Mouse (Mus musculus): ENCODE results near the gene Morf4l2. TPM values are rescaled to one million over a fixed set of nuclear protein-coding genes. Genes with fewer than 3 reads are reported as not detected.

Morf4l2 gene
- polyA plus RNA-seq (2016; fragmentation: Nextera tagmentation; extraction: Ambion mirVana), result 448 and 541 TPM in 2 replicates

DNA sequence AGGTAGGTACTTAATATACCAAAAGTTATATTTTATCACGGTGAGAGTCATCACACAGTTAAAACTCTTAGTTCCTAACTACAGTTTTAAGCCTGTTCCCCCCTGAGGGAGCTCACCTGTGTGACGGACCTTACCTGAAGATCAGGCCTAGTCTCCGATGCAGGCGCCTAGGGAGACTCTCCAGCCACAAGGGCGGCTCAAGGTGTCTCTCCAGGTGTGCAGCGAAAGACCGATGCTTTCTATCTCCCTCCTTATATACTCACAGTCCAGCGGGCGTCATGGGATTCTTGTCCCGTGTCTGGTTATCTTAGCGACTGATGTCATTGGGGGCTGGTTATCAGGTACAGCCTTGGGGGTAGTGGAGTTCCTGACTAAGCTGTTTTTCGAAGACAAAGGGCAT lies at the start of gene Morf4l2:
Gene Morf4l2 (minus strand): TSS at position 232 of the 400 bp plus-strand sequence.
- 78% methylated on average over 12 of the region's 12 CpGs for WGBS
- peak within 1 kb of the TSS; percentile 89 for H3K27ac ChIP-seq
- H3K4me1 ChIP-seq, result no peaks in the 10 kb centered on the region
- no peaks in the 10 kb centered on the region for H3K9me3 ChIP-seq
- no peaks in the 10 kb centered on the region for H3K27me3 ChIP-seq (ENCODE audit: insufficient read depth, poor library complexity, severe bottlenecking)
- no peak for DNase-seq (ENCODE audit: low spot score)
- peak within 1 kb of the TSS; percentile 60 for H3K4me3 ChIP-seq
- peaks cover 7% of the 10 kb centered on the region; the same call in 1 of the 2 replicates for H3K36me3 ChIP-seq

DNA sequence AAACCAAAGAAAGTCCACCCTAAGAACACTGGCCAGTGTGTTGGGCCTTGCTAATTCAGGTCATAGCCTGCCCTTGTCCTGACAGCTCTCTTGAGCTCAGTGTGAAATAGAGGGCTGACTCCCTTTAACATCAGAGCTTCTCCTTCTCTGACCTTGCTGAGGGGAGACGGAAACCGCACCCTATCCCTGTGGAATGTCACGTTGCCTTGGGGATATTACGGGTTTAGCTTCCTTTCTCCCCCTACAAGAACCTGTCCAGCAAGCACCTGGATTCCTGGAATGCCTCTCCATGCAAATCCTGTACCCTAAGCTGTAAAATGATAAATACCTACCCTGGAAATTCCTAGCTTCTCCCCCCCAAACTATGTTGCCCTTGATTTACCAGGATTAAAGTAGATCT lies 46.0 kb upstream of the Morf4l2 start:
- Histone ChIP-seq H3K27me3 (ENCODE audit: insufficient read depth, poor library complexity, severe bottlenecking) (no peaks in the 10 kb centered on the region), H3K27ac (no peak overlapping the region), H3K9me3 (no peaks in the 10 kb centered on the region), H3K36me3 (0 out of 2 replicates have a peak, but pooled peaks cover 3% of the 10 kb centered on the region), H3K4me3 (no peak overlapping the region), H3K4me1 (no peaks in the 10 kb centered on the region)
- no peak for DNase-seq (ENCODE audit: low spot score)
- 71% methylated on average over 4 of the region's 4 CpGs for WGBS

DNA sequence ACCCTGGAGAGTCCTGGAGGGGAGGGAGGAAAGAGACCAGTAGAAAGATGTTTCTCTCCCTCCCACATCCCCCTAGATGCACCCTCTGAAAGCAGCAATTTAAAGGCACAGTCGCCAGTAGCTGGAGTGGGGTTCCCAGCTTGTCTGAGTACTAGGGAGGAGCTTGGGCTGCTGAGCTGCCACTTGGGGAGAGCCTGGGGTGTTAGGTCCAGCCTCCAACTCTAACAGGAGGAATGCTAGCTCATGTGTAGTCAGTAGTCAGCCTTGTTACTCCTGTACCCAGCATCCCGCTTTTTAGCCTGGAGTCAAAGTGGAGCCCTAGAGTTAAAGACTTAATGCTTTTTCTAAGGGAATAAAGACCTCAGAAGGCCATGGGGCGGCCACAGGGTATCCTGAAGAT lies 36.6 kb upstream of the Morf4l2 start, which contains the start of gene Glra4:
Gene Glra4 (minus strand): TSS at position 101 of the 400 bp plus-strand sequence.
- Histone ChIP-seq H3K27me3 (ENCODE audit: insufficient read depth, poor library complexity, severe bottlenecking) (peaks cover 12% of the 10 kb centered on the region; the same call in 1 of the 2 replicates), H3K27ac (no peak within 1 kb of the TSS), H3K36me3 (peaks cover 3% of the 10 kb centered on the region; the same call in 1 of the 2 replicates)

DNA sequence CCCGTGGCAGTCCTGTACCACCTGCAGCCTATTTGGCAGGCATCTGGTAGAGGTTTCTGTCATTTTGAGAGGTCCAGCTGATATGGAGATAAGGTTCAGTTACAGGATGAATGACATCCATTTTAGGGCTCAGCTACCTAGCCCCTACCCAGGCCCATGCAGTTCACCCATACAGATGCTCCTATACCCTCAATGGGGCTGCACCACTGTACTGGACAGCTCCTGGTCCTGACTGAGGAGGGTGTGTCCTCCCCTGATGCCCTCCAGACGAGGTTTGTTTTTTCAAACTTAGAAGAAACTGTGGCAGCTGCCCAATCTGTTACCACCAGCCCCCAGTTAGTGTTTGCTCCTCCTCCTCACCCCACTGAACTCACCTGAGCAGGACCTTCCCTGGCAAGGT lies 35.8 kb upstream of the Morf4l2 start:
- no peaks in the 10 kb centered on the region for H3K4me1 ChIP-seq
- H3K27me3 ChIP-seq (ENCODE audit: insufficient read depth, poor library complexity, severe bottlenecking), result peaks cover 12% of the 10 kb centered on the region; the same call in 1 of the 2 replicates
- H3K36me3 ChIP-seq, result peaks cover 3% of the 10 kb centered on the region; the same call in 1 of the 2 replicates
- no peak overlapping the region for H3K4me3 ChIP-seq
- 57% methylated on average over 2 of the region's 2 CpGs for WGBS
- no peaks in the 10 kb centered on the region for H3K9me3 ChIP-seq
- no peak overlapping the region for H3K27ac ChIP-seq
- no peak for DNase-seq (ENCODE audit: low spot score)

More for the DNA sequence above, 36.6 kb upstream of the Morf4l2 start, which contains the start of gene Glra4:
- WGBS, result 69% methylated on average over 3 of the region's 3 CpGs
- Histone ChIP-seq H3K4me3 (no peak within 1 kb of the TSS), H3K9me3 (no peaks in the 10 kb centered on the region), H3K4me1 (no peaks in the 10 kb centered on the region)
- no peak for DNase-seq (ENCODE audit: low spot score)

DNA sequence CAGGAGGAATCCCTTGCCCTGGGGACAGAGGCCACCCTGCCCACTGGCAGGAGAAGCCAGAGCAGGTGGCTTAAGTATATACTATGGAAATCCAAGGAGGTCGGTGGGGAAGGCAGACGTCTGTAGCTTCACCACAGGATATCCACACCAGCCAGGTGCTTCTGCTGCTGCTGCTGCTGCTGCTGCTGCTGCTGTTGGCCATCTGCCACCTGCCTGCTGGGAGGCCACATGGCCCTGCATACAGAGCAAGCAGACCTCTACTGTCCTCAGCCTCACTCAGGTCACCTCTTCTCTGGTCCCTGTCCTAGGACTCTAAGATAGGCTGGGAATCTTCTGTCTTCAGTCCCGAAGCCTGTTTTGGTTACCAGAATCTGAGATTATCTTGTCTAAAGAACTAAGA lies 34.6 kb upstream of the Morf4l2 start:
- Histone ChIP-seq H3K4me1 (no peaks in the 10 kb centered on the region), H3K27me3 (ENCODE audit: insufficient read depth, poor library complexity, severe bottlenecking) (peaks cover 12% of the 10 kb centered on the region; the same call in 1 of the 2 replicates), H3K4me3 (no peak overlapping the region), H3K27ac (no peak overlapping the region), H3K36me3 (peaks cover 3% of the 10 kb centered on the region; the same call in 1 of the 2 replicates), H3K9me3 (no peaks in the 10 kb centered on the region)
- 70% methylated on average over 3 of the region's 3 CpGs for WGBS
- DNase-seq (ENCODE audit: low spot score), result no peak

DNA sequence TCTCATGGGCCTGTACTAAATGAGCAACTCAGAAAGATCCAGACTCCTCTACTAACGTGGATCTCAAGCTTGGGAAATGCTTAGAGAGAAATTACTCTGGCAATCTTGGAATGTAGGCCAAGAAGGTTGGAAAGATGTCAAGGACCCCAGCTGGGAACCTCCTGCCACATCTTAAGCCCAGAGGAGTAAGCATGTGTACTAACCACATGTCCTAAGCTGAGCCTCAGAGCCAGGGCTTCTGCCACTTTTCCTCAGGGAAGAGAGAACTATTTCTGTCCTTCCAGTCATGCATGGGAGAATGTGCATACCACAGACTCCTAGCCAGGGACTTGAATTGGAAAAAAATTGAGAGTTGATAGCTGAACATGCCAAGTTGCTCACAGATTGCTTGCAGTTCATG lies 29.5 kb upstream of the Morf4l2 start:
- Histone ChIP-seq H3K27ac (no peak overlapping the region), H3K9me3 (no peaks in the 10 kb centered on the region), H3K36me3 (peaks cover 2% of the 10 kb centered on the region; the same call in 1 of the 2 replicates), H3K27me3 (ENCODE audit: insufficient read depth, poor library complexity, severe bottlenecking) (no peaks in the 10 kb centered on the region), H3K4me1 (no peaks in the 10 kb centered on the region), H3K4me3 (no peak overlapping the region)
- WGBS, result 82% methylated on average over 1 of the region's 1 CpGs
- DNase-seq (ENCODE audit: low spot score), result no peak

DNA sequence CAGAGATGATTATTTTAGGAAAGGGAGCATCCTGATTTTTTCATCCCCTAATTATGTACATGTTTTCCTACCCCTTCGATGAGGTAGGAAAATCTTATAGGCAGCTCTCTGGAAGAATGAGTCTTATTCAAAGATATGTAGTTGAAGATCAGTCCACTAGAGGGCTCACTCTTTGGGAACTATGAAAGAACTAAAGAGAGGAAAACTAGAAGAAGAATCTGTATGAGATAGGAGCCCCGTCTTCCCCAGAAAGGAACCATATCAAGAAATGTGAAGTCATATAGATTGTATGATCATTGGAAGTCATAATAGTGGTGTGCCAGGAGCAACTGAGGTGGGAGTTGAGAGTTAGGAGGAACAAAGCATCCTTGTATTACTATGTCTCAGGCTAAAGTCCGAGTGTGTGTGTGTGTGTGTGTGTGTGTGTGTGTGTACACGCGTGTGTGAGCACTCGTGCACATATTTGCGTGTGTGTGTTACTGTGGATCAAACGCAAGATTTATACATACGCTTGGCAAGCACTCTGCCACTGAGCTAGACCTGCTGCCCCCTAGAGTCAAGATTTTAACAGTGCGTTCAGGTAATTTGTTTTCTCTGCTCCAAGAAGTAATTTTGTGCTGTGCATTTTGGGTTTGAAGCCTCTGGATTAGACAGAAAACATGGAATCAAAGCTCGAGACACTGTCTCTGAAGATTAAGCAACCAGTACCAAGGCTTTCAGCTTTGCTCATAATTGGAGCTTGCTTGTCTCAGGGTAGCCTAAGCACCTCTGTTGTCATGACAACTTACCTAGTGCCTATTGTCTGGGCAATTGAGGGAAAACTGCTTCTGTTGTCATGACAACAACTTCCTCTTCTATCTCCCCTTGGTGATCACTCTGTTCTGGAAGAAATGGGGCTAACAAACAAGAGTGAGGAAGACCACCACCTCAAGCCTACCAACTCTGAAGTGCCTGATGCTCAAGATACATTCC lies 17.9 kb upstream of the Morf4l2 start:
- 77% methylated on average over 11 of the region's 11 CpGs for WGBS
- Histone ChIP-seq H3K27me3 (ENCODE audit: insufficient read depth, poor library complexity, severe bottlenecking) (no peaks in the 10 kb centered on the region), H3K27ac (no peak overlapping the region), H3K4me1 (no peaks in the 10 kb centered on the region), H3K4me3 (no peak overlapping the region), H3K9me3 (no peaks in the 10 kb centered on the region), H3K36me3 (0 out of 2 replicates have a peak, but pooled peaks cover 4% of the 10 kb centered on the region)
- no peak for DNase-seq (ENCODE audit: low spot score)

DNA sequence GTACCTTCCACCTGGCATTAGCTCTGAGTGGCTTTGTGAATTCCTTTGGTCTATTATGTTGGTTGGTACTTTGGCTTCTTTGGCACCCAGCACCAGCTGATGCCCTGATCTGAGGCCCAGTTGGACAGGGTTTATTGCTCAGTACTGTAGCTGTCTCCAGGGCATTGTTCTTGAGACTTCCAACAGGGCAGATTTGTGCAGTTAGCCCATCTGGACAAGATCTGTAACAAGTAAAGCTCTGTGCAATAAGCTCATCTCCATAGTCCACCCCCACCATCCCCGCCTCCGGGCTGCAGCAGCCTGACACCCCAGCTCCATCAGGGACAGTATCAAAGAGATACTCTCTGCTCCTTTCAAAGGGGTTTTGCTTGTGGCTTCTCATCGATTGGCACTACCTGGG lies 12.0 kb upstream of the Morf4l2 start:
- Histone ChIP-seq H3K27me3 (ENCODE audit: insufficient read depth, poor library complexity, severe bottlenecking) (no peaks in the 10 kb centered on the region), H3K36me3 (0 out of 2 replicates have a peak, but pooled peaks cover 2% of the 10 kb centered on the region), H3K4me1 (no peaks in the 10 kb centered on the region), H3K27ac (no peak overlapping the region), H3K4me3 (no peak overlapping the region), H3K9me3 (no peaks in the 10 kb centered on the region)
- 85% methylated on average over 3 of the region's 3 CpGs for WGBS
- DNase-seq (ENCODE audit: low spot score), result no peak

DNA sequence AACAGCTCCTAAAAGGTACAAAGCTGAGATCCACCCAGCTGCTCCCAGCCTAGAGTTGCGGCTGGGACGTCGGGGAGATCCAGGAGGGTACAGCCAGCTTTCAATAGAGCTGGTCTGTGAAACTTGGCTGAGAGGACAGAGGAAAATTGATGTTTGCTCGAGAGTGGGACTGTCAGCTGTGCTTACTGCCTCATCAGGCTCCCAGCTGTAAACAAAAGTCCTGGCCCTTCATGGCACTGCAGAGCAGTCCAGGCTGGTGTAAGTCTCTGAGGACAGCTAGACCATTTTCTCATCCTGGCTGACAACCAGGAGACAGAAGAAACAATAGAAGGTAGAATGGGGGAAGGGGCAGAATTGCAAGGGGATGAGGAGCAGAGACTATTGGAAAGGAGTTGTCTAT lies 5.8 kb upstream of the Morf4l2 start:
- Histone ChIP-seq H3K4me3 (no peak overlapping the region), H3K27ac (no peak overlapping the region), H3K36me3 (no peaks in the 10 kb centered on the region), H3K4me1 (no peaks in the 10 kb centered on the region), H3K27me3 (ENCODE audit: insufficient read depth, poor library complexity, severe bottlenecking) (no peaks in the 10 kb centered on the region), H3K9me3 (no peaks in the 10 kb centered on the region)
- WGBS, result 78% methylated on average over 4 of the region's 4 CpGs
- no peak for DNase-seq (ENCODE audit: low spot score)

DNA sequence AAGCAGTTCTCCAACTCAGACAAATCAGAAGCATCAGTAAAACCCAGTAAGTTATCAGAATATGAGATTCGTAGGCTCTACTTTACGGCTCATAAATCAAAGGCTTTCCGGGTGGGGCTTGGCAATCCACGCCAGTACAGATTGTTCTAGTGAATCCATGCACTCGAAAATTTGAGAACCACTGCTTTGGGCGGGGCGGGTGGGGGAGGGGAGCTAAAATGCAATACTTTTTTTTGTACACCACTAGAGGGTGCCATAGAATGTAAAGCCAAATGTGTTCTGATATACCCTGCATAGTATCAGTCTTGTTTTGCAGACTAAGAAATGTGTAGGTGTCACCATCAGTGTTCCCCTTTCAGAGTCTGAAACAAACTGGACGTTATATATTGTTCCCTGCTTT lies 1.2 kb upstream of the Morf4l2 start:
- no peaks in the 10 kb centered on the region for H3K4me1 ChIP-seq
- WGBS, result 79% methylated on average over 8 of the region's 8 CpGs
- no peaks in the 10 kb centered on the region for H3K36me3 ChIP-seq
- DNase-seq (ENCODE audit: low spot score), result no peak
- H3K4me3 ChIP-seq, result no peak overlapping the region
- no peak overlapping the region for H3K27ac ChIP-seq
- H3K9me3 ChIP-seq, result no peaks in the 10 kb centered on the region
- no peaks in the 10 kb centered on the region for H3K27me3 ChIP-seq (ENCODE audit: insufficient read depth, poor library complexity, severe bottlenecking)

DNA sequence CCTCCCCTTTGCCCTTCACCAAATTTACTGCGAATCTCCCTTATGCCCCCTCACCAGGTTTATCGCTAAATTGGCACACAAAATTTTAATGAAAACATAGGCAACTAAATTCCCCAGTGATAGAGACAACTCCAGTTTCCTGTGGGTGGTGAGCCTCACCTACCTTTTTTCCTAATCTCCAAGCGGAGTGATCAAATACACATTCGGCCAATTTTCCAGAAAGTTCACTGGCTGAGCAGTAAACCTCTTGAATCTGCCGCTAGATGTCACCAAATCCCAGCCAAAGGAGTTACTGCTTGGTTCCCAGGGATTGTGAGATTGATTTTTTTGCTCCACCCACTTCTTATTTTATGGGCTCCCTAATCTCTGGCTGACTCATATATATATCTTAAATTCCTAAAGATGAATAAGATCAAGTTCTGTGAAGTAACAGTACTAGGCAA lies 808 bp downstream of the Morf4l2 start:
- Histone ChIP-seq H3K36me3 (peaks cover 12% of the 10 kb centered on the region; the same call in 1 of the 2 replicates), H3K4me1 (no peaks in the 10 kb centered on the region), H3K4me3 (peak overlapping the region; percentile 60), H3K27ac (peak overlapping the region; percentile 89), H3K9me3 (no peaks in the 10 kb centered on the region), H3K27me3 (ENCODE audit: insufficient read depth, poor library complexity, severe bottlenecking) (no peaks in the 10 kb centered on the region)
- WGBS, result 28% methylated on average over 5 of the region's 5 CpGs
- DNase-seq (ENCODE audit: low spot score), result peak; percentile 74

DNA sequence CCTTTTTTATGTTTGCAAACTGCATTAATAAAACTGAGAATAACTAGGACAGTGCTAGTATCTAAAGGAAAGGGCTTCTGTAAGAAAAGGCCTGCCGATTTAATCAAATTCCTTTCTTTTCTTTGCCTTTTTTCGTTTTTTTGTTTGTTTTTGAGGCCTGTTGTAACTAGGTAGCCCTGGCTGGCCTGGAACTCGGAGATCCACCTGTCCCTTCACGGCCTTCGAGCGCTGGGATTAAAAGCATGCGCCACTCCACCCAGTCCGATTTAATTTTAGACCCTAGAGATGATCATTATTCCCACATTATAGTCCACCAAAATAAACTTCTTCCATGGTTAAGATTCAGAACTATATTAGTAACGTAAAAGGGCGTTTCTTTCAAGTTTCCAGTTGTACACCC lies 1.2 kb downstream of the Morf4l2 start:
- WGBS, result 31% methylated on average over 10 of the region's 10 CpGs
- no peaks in the 10 kb centered on the region for H3K9me3 ChIP-seq
- no peaks in the 10 kb centered on the region for H3K27me3 ChIP-seq (ENCODE audit: insufficient read depth, poor library complexity, severe bottlenecking)
- peak overlapping the region; percentile 89 for H3K27ac ChIP-seq
- no peaks in the 10 kb centered on the region for H3K4me1 ChIP-seq
- H3K4me3 ChIP-seq, result peak overlapping the region; percentile 60
- peaks cover 15% of the 10 kb centered on the region; the same call in 1 of the 2 replicates for H3K36me3 ChIP-seq
- no peak for DNase-seq (ENCODE audit: low spot score)

DNA sequence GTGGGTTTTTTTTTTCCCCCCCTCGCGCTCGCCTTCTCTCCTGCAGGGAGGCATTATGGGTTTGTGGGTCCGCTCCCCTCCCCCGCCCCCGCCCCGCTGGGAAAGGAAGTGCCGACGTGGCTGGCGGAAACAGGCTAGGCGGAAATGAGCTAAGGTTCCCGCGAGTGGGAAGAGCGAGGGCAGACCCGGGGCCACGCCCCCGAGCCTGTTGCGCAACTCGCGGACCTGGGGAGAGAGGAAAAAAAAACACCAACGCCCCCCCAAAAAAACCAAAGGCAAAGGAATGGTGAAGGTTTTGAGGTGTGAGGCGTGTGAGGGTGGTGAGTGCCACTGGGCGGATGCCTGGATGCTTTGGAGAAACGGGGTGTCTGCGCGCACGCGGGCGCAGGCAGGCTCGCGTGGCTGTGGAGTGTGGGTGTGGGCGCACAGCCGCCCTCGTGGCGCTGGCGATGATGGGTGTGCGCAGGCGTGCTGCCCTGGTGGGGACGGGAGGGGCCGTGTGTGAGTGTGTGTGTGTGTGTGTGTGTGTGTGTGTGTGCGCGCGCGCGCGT lies 1.8 kb downstream of the Morf4l2 start:
- Histone ChIP-seq H3K27me3 (ENCODE audit: insufficient read depth, poor library complexity, severe bottlenecking) (no peaks in the 10 kb centered on the region), H3K4me1 (no peaks in the 10 kb centered on the region), H3K4me3 (peak overlapping the region; percentile 60), H3K36me3 (peaks cover 15% of the 10 kb centered on the region; the same call in 1 of the 2 replicates), H3K27ac (peak overlapping the region; percentile 89), H3K9me3 (no peaks in the 10 kb centered on the region)
- peak; percentile 82 for DNase-seq (ENCODE audit: low spot score)
- 23% methylated on average over 46 of the region's 46 CpGs for WGBS

Data from heart, embryonic 10.5 days (tissue).